Mouse (Mus musculus) brain, adult 10 weeks (tissue): ENCODE data around the gene Tas2r135. TPM values are rescaled to one million over a fixed set of nuclear protein-coding genes. Genes with fewer than 3 reads are reported as not detected.

Experiments used
- polyA plus RNA-seq: library from polyadenylated mRNA; stranded (reverse); fragments of 350-450 nt; fragmentation: Illumina TruSeq; extraction: RNeasy Lipid Tissue Mini Kit (QIAGEN cat#74804); gene quantifications from one replicate; pipeline ENCODE4 v1.2.3, GENCODE M21; 2015; ENCODE audit warnings: low read depth, low replicate concordance

Gene Tas2r135
- not detected for polyA plus RNA-seq

DNA sequence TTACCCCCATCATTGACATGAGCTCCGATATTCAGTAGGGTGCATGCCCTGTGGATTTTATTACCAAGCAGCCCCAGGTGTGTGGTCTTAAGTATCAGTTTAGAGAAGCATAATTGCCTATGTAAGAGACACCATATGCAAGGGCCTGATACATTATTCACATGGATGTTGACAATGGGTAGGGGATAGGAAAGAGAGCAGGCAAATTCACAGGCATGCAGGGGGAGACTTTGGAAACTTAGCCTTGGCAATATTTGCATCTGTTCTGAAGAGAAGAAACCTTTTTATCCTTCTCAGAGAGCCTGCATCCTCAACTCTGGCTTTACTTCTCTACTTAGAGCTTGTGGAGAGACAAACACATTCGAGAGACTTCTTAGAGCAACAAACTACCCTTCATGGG lies at the start of gene Tas2r135:
Gene Tas2r135 (plus strand): TSS at position 301 of the 400 bp plus-strand sequence.

DNA sequence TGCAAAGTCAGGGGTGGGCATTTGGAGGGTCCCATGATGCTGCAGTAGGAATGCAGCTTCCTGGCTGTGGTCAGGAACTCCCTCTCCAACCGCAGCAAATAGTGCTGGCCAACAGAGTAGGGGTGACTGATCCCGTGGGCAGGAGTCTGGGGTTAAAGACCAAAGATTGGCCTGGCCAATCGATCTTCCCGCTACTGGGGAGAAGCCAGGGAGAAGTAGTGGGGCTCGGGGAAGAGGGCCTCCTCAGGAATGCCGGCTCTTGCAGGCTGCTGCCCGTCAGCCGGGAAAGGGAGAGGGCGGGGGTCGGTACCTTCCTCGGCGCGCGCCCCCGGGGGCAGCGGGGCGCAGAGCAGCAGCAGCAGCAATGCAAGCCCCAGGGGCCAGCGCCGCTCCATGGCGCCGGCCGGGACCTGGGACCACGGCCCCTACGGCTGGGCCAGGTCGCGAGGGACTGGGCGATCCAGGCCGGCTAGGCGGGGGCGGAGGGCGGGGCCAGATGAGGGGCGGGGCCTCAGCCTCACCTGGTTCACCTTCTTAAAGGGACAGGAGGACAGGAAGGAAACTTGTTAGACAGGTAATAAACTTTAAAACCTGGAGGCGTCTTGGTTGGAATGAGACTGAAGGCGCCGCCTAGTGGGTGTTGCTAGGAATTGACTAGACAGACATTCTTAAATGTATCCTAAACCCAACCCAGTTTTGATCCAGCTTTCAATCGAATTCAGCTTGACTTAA lies 32.3 kb upstream of the Tas2r135 start, which contains the start of gene Epha1:
Gene Epha1 (minus strand): TSS at position 453 of the 732 bp plus-strand sequence.

DNA sequence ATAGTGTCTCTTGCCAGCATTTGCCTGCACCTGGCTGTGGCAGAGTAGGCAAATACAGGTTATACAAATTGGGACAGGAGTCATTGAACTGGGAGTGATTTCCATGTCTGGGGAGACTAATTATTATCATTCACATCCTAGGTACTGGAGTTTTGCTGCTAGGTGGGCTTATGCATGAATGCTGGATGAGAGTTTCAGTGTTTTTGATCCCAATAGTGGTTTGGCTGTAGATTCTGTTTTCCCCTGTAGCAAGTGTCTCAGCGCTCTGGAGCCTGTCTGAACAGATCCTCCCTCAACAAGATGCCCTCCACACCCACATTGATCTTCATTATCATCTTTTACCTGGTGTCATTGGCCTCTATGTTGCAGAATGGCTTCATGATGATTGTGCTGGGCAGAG lies 5.3 kb upstream of the Tas2r135 start, which contains the start of gene Tas2r143:
Gene Tas2r143 (plus strand): TSS at position 301 of the 400 bp plus-strand sequence.

GRCm38 (mm10) chr6:42434446-42434845 lies 29.2 kb downstream of the Tas2r135 start, which contains the start of gene Tas2r126:
TSS of gene Tas2r126 (plus strand) at chr6:42434535.

Other genes starting within 250 kb of the Tas2r135 start
- not detected for gene Tas2r144, start 190.1 kb upstream of the Tas2r135 start, polyA plus RNA-seq
- gene Gstk1, start 159.5 kb upstream of the Tas2r135 start, polyA plus RNA-seq = 32.6 TPM
- gene Tmem139, start 143.5 kb upstream of the Tas2r135 start, polyA plus RNA-seq = not detected
- 9.6 TPM for gene Casp2, start 140.4 kb upstream of the Tas2r135 start, polyA plus RNA-seq
- 2.0 TPM for gene Clcn1, start 118.7 kb upstream of the Tas2r135 start, polyA plus RNA-seq
- 94.7 TPM for gene Fam131b, start 80.8 kb upstream of the Tas2r135 start, polyA plus RNA-seq
- 38.7 TPM for gene Zyx, start 55.8 kb upstream of the Tas2r135 start, polyA plus RNA-seq
- 0.30 TPM for gene Epha1, start 32.2 kb upstream of the Tas2r135 start, polyA plus RNA-seq
- not detected for gene Tas2r143, start 5.2 kb upstream of the Tas2r135 start, polyA plus RNA-seq
- not detected for gene Tas2r126, start 29.1 kb downstream of the Tas2r135 start, polyA plus RNA-seq
- not detected for gene Olfr458, start 59.8 kb downstream of the Tas2r135 start, polyA plus RNA-seq
- not detected for gene Olfr457, start 70.9 kb downstream of the Tas2r135 start, polyA plus RNA-seq
- gene Olfr456, start 81.8 kb downstream of the Tas2r135 start, polyA plus RNA-seq = not detected
- not detected for gene Olfr455, start 142.2 kb downstream of the Tas2r135 start, polyA plus RNA-seq
- not detected for gene Tcaf3, start 192.3 kb downstream of the Tas2r135 start, polyA plus RNA-seq
- 0.55 TPM for gene Tcaf2, start 239.8 kb downstream of the Tas2r135 start, polyA plus RNA-seq